Mouse (Mus musculus): ENCODE measurements around the gene Avp. TPM values are rescaled to one million over a fixed set of nuclear protein-coding genes. Genes with fewer than 3 reads are reported as not detected.
A peak's percentile ranks its signal among the peaks of the same experiment; 100 is the strongest.

Avp gene
- total RNA-seq, 1 experiment from 2014 or later = not detected

- no peak for DNase-seq
These were observed 7.4 kb downstream of the Avp start for GRCm38 (mm10) chr2:130574960-130575359.

GRCm38 (mm10) chr2:130569926-130570325, 12.4 kb downstream of the Avp start:
- DNase-seq = no peak

GRCm38 (mm10) chr2:130568921-130569320, 13.4 kb downstream of the Avp start:
- no peak for DNase-seq

- DNase-seq = no peak
These were observed 17.4 kb downstream of the Avp start for GRCm38 (mm10) chr2:130564983-130565382.

- no peak for DNase-seq
These were observed 18.3 kb downstream of the Avp start for GRCm38 (mm10) chr2:130564063-130564462.

GRCm38 (mm10) chr2:130563212-130564055, 18.9 kb downstream of the Avp start, which contains the start of gene Mrps26:
Gene Mrps26, plus strand, starts transcription at chr2:130563742.
- DNase-seq = peak; percentile 96

- DNase-seq = no peak
These were observed 24.3 kb downstream of the Avp start for GRCm38 (mm10) chr2:130558015-130558414.

- no peak for DNase-seq
These were observed 24.9 kb downstream of the Avp start for GRCm38 (mm10) chr2:130557462-130557861.

GRCm38 (mm10) chr2:130556292-130556691, 26.1 kb downstream of the Avp start:
- no peak for DNase-seq

- no peak for DNase-seq
These were observed 27.5 kb downstream of the Avp start for GRCm38 (mm10) chr2:130554841-130555240.

GRCm38 (mm10) chr2:130546957-130547356, 35.4 kb downstream of the Avp start:
- DNase-seq = no peak

GRCm38 (mm10) chr2:130540266-130540665, 42.1 kb downstream of the Avp start:
- DNase-seq = no peak

GRCm38 (mm10) chr2:130538876-130539546, 43.3 kb downstream of the Avp start:
- no peak for DNase-seq

- no peak for DNase-seq
These were observed 45.5 kb downstream of the Avp start for GRCm38 (mm10) chr2:130536890-130537289.

GRCm38 (mm10) chr2:130535017-130535416, 47.3 kb downstream of the Avp start:
- no peak for DNase-seq

GRCm38 (mm10) chr2:130532201-130532600, 50.2 kb downstream of the Avp start:
- DNase-seq = no peak

Small RNA genes lying within 50 kb of the gene (microRNA-seq; reads per million reads assigned to microRNA genes)
- gene Gm23876 = 0 reads per million in 2 experiments

Other genes starting within 250 kb of the Avp start
- 10.2 and 12.2 TPM in 2 replicates for gene Cpxm1, start 185.0 kb downstream of the Avp start, total RNA-seq (2021)
- not detected in 2 replicates for gene Gm28372, start 177.3 kb downstream of the Avp start, total RNA-seq (2021)
- not detected in 2 replicates for gene 1700020A23Rik, start 177.3 kb downstream of the Avp start, total RNA-seq (2021)
- not detected in 2 replicates for gene Tmem239, start 176.1 kb downstream of the Avp start, total RNA-seq (2021)
- gene Vps16, start 158.2 kb downstream of the Avp start, total RNA-seq (2021) = 51.3 and 54.4 TPM in 2 replicates
- gene Pced1a, start 157.9 kb downstream of the Avp start, total RNA-seq (2021) = 13.6 TPM in 2 replicates
- 100 and 101 TPM in 2 replicates for gene Ptpra, start 132.3 kb downstream of the Avp start, total RNA-seq (2021)
- gene Mrps26, start 18.8 kb downstream of the Avp start, total RNA-seq (2021) = 54.5 and 63.2 TPM in 2 replicates
- gene Oxt, start 6.4 kb downstream of the Avp start, total RNA-seq (2021) = not detected in 2 replicates
- gene Fastkd5, start 47.5 kb upstream of the Avp start, total RNA-seq (2021) = 13.4 and 14.0 TPM in 2 replicates
- 5.1 and 5.6 TPM in 2 replicates for gene Ubox5, start 47.5 kb upstream of the Avp start, total RNA-seq (2021)
- gene Lzts3, start 60.2 kb upstream of the Avp start, total RNA-seq (2021) = 9.5 and 11.1 TPM in 2 replicates
- gene Ddrgk1, start 82.1 kb upstream of the Avp start, total RNA-seq (2021) = 137 and 148 TPM in 2 replicates
- 27.0 and 28.9 TPM in 2 replicates for gene Itpa, start 85.1 kb upstream of the Avp start, total RNA-seq (2021)
- gene Slc4a11, start 115.0 kb upstream of the Avp start, total RNA-seq (2021) = 1.3 and 1.4 TPM in 2 replicates